Mouse (Mus musculus): ENCODE data around the gene Pcdh9.

DNA sequence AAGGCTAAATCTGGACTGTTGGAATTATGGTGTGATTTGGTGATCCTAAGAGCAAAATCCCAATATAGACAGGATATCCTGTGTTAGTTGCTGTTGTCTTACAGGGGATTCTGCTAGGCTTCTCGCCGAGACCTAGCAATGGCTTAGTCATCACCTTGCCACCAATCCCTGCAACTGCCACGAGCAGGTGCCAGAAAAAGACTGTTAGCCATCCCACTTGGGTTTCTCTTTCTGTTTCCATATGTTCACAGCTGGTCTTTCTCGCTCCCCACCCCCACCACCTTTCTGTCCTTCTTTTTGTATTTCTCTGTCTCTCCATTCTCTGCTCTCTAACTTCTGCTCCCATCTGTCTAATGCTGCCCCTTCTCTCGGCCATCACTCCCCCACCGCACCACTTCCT is 831.7 kb downstream of the Pcdh9 start:
- TF ChIP-seq CTCF (IDR thresholded peaks at IDR 0.05; ENCODE audit: borderline replicate concordance, extremely low read depth, insufficient read depth, insufficient read length) (no peak), POLR2A (IDR thresholded peaks at IDR 0.05; ENCODE audit: borderline replicate concordance, extremely low read depth, insufficient read depth, insufficient read length, poor library complexity, severe bottlenecking) (no peak)

All from brain, embryonic 14.5 days (tissue).